Mouse (Mus musculus) heart, adult 8-10 months (tissue): ENCODE results near the gene Vangl1. TPM values are rescaled to one million over a fixed set of nuclear protein-coding genes. Genes with fewer than 3 reads are reported as not detected.
"Not testable (repeated sequence)": the region's sequence is repeated elsewhere in the genome, so short reads cannot be mapped to it uniquely, and the experiment has no call there.

Experiments used
- DNase-seq: peaks from one replicate; pipeline ENCODE4 v3.0.0; 2022; ENCODE audit warnings: low spot score
- total RNA-seq, 4 experiments: library from RNA; stranded (reverse); gene quantifications; 2 replicates each; pipeline ENCODE4 v1.2.4; 2022

Gene Vangl1
- 10 to 100 TPM; 10.3 to 14.0 (median 11.1) TPM for total RNA-seq

DNA sequence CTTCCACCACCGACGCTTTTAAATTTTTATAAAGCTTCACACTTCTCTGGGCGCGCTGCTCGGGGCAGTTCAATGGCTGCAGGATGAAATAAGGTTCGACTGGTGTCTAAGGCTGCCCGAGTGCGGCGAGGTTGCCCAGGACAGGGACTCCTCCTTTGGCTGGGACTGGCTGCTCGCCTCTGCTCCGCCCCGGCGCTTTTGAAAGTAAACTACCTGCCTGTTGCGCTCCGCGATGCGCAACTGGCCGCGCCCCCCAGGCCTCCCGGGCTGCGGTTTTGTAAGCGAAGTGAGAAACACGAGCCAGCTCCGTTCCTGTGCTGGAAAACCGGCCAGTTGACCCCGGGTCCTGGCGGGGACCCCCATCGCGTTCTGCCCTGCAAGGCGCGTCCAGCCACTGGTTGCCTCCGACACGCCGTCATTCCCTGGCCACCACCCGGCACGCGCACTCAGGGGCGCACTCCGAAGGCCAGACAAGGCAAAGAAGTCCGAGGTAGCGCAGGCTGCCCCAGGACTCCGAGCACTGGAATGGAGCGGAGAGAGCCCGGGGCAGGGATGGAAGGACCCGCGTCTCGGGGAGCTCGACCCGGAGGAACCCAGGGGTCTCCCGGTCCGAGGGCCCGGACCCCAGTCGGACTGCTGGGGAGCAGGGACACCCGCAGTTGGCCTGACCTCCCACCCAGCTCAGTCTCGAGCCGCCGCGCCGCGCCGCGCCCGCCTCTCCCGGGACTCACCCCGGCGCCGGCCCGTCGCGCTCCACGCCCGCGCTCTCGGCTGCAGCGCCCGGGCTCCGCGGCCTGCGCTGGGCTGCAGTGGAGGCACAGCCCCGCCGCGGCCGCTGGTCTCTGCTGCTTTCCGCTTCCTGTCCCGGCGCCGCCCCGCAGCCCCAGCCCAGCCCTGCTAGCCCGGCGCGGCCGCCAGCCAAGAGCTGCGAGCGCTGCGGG lies at the start of gene Vangl1:
Gene Vangl1 (minus strand): TSS at position 913 of the 941 bp plus-strand sequence.
- peak; percentile 68 for DNase-seq

DNA sequence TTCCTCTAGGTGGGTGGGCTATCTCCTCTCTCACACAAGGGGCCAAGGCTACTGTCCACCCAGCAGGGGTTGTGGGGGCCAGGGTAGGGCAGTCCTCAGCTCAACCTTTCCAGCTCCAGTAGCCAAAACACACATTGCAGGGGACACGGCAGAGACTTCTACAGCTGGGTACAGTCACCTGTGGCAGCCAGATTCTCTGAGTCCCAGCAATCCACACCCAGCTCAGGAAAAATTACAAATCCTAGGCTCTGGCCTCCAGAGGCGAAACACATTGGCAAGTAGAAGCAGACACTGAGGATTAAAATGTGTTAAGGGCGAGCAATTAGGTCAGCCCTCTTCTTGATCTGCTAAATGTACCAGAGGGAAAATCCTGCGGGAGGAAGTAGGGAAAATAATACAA lies 49.1 kb upstream of the Vangl1 start:
- no peak for DNase-seq

DNA sequence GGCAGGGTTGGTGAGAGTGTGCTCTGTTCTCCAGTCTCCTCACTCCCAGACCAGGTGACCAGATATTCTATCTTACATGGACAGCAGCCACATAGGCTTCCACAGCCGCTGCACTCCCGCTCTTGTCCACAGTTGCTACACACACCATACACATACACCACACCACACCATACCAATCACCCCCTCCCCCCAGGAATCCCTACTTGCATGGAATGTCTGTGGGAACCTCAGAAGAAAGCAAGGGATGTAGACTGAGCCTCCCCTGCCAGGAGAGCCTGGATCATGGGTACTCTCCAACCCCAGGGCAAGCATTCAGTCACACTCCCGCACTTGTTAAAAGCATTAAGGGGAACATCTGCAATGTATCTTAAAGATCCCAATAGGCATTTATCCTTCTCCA lies 48.4 kb upstream of the Vangl1 start:
- DNase-seq, result no peak

DNA sequence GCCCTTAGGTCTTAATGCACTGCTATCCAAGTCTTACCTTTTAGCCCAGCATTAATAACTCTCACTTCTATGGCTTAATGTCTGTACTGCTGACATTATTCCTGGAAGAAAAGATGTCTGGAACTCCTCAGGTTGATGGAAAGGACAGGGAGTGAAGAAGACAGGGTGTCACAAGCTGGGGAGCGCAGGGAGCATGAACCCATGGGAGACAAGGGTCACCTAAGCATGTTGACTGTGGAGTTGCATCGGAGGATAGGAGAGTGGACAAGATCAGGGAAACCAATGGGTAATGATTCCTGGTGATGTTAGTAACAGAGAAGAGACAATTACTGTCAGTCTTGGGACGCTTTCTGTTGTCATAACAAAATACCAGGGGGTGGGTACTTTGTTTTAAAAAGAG lies 46.4 kb upstream of the Vangl1 start:
- DNase-seq, result no peak

DNA sequence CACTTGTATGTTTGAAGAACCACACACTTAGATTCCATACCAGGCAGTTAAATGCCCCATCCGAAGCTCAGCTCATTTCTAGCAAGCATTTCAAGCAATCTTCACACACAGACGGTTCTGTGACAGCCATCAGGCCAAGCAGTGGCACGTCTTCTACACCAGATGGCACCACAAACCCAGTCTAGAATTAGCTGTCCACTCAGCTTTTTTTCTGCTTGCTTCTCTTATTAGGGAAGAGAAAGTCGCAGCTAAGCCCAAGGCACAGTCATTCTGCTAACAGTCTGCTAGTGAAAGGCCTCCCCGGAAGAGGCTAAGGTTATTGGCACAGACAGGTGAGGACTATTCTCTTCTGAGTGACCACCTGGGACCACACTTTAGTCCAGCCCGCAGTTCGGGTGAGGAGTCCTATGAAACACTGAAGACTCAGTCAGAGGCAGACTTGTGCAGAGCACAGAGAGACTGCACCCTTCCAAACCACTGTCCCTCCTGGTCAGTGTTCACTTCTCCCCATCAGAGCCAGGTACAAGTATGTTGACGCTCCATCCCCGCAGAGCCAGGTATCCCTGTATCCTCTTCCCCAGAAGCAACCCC lies 45.0 kb upstream of the Vangl1 start:
- DNase-seq, result peak; percentile 46

DNA sequence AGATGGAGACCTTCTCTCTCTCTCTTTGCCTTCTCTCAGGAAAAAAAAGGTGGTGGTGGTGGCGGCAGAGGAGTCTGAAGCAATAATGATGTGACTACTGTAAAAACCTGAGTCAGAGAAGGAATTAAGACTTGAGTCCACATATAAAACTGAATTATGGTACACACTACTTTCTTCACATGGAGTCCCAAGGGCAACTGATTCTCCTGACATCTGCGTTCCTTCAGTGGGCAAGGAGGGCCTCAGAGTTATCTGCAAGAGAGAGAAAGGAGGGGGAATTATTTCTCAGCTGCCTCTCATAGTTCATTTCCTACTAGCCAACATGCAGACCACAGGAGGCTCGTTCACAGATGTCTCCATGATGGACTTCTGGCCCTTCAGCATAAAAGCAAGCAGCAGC lies 40.1 kb upstream of the Vangl1 start:
- DNase-seq, result no peak

DNA sequence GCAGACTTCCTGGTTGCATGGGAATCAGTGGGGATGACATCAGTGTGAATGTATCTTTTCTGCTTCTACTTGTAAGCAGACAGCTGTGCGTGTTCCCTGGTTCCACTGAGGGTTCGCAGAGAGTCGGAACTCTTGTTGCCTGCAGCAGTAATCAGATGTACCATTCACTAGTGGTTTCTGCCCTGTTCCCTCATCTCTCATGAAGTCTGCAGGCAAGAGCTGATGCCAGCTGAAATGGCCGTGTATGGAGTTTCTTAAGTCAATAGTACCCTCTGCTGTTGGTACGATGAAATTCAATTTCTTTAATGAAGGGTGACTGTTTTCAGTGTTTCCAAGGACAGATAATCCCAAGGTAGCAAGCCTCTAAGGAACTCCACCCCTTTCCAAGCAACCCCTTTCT lies 38.4 kb upstream of the Vangl1 start:
- peak; percentile 41 for DNase-seq

DNA sequence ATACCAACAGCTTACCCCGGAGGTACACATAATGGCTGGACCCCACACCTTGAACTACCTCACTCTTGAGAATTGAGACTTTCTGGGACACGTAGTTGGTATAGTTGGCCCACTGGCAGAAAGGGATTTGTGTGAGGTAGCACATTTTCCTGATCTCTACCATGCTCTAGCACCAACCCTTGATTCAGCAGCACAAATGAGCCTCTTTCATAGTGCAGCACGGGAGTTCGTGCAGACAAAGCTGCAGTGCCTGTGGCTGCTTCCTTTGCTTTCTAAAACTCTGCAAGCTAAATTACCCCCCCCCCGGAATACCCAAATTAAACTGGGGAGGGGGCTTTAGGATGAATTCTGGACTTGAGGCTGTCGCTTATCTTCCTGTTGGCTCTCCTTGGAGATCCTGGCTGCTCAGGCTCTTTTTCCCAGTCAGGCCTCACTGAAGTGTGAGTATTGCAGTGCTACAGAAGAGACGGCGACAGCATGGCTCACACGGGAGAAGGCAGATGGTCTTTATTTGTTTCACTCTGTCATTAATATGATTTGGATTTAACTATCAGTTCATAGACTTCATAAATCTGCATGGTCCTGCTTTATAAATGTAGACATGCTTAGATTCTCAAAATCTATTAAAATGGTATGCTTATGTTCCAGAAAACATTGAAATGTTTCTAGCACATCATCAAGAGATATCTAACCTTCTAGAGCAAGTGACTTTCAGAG lies 27.1 kb upstream of the Vangl1 start:
- DNase-seq, result no peak

DNA sequence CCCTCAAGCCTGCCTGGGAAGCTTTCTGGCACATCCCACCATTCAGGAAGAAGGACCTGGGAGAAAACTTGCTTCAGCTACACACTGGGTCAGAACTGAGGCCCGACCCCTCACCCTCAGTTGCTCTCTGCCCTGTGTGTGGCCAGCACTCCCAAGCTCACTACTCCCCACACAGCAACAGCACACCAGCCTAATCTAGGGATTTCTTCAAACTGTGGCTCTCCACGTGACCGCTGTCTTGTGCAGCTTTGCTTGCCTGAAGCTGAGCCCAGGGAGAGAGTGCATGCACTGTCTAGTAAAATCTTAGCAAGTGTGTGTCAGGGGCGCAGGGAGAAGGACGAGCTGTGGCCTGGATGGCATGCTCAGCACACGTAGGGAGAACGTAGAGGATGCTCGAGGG lies 18.3 kb upstream of the Vangl1 start:
- DNase-seq, result no peak

DNA sequence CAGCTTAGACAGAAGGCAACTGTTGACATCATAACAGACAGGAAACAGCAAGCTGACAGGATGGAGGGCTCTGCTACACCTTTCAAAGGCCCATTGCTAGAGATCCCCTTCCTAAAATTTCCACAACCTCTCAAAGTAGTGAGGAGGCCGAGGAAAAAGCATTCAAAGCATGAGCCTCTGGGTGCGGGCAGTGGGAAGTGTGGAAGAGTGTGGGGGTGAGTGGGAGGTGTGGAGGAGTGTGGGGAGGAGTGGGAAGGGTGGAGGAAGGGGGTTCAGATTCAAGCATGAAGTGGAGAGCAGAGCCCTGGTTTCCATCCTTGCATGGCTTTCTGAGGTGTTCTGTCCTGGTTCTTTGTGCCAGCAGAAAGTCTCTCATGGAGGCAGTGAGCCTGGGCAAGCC lies 13.8 kb upstream of the Vangl1 start:
- no peak for DNase-seq

DNA sequence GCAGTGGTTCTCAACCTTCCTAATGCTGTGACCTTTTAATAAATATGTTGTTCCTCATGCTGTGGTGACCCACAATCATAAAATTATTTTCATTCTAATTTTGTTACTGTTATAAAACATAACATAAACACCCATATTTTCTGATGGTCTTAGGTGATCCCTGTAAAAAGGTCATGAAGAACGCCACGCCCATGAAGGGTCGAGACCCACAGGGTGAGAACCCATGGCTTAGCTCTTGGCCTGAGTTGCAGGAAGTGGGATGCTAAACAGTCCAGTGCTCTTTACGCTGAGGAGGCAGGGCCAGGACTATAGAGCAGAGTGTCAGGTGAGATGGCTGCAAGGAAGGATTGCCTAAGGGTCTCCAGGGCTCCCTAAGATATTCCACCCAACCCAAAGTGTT lies 10.2 kb upstream of the Vangl1 start:
- no peak for DNase-seq

DNA sequence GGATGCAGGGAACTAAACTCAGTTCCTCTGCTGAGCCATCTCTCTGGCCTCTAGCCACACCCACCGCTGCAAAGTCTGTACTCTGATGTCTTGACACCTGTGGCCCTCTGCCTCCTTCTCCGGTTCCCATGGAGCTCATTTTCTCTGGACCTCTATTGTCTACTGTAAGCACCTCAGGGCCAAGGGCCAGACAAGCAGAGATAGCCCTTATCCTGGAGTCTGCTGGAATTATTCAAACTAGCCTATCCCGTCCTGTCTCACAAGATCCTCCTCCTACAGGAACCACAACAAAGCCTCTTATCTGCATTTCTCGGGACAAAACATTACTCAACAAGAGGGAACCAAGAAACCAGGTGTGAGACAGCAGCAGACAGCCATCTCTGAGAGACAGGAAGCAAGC lies 9.8 kb upstream of the Vangl1 start:
- no peak for DNase-seq

DNA sequence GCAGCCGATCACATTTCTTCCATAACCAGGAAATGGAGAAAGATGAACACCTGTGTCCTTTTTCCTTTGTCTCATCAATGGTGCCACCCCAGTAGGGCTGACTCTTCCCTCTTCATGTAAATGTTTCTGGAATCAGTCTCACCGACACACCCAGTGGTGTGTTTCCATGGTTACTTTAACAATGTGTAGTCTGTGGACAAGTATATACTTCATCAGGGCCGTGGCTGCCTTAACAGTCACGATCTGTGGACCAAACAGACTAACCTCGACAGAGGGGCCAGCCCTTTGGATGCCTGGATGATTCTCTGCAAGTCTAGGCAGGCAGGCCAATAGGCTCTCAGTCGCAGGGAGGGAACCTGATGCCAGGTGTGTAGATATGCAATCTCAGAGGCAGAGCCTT lies 8.4 kb upstream of the Vangl1 start:
- no peak for DNase-seq

DNA sequence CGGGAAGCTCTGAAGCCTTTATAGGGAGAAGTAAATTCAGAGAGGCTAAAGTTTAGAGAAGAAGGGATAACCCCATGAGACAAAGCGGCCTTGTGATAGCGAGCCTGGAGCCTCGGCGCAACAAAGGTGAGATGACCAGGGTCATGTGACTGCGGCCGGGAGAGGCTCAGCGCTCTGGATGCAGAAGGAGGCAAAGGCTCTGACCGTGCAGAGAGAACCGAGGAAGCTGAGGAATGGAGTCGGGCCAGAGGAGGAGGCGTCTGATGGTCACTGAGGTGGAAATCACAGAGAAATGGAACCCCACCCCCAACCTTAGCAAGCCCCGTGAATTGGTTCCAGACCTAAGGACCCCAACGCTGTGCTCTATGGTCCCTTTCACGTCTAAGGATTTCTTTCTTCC lies 7.8 kb upstream of the Vangl1 start:
- DNase-seq, result no peak

DNA sequence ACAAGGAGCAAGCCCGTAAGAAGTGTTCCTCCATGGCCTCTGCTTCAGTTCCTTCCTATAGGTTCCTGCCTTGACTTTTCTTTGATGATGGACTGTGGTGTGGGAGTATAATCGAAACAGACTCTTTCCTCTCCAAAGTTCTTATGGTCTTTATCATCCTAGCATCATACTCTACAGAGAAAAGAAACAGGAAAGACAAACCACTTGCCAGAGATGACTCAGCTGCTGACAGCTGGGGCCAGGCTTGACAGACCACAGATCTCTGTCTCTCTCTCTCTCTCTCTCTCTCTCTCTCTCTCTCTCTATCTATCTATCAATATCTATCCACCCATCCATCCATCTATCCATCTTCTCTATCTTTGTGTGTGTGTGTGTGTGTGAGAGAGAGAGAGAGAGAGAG lies 6.8 kb upstream of the Vangl1 start:
- DNase-seq, result no peak

DNA sequence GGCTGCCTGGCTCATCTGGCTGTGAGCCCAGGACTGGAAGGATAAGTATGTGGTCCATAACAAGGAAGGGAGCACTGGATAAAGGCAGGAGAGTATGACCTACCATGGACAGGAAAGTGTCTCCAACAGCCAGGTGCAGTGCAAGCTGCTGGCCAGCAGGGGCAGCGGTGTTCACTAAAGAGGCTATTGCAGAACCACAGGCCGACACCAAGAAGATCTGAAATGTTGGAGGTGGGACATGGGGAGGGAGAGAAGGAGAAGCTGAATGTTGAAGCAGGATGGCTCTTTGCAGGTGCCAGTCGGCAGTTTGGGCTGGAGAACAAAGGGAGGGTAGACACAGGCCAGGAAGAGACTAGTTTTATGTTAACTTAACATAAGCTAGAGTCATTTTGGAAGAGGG lies 6.3 kb upstream of the Vangl1 start:
- no peak for DNase-seq

DNA sequence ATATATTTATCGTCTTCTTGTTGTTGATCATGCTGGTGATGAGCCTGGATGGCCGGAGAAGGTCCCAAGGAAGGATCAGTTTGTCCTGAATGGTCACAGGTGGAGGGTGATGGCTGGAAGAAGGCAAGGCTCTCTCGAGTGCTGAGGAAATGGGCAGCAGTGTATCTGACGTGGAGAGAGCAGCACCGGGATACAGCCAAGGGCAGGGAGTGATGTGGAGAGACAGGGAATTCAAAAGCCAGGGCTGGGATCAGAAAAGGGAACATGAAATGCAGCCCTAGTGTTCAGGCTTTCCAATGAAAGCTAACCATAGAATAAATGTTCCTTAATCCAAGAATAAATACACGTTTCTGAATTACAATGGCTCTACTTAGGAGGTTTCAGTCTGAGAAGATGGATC lies 4.4 kb upstream of the Vangl1 start:
- no peak for DNase-seq

DNA sequence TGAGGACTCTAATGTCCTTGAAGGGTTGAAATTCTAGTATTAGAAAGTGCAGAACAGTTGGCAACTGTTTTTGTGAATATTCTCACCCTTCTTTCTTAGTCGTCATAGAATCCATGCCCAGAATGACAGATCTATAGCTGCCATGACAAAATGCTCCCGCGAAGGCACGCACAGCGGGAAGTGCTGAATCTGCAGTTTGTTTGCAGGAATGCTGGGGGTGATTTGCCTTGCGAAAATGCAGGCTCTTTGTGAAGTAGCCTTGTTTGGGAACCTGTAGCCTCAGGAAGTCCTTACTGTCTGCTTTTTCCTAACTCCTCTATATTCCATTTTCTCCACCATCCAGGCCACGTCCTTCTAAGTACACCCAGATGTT lies 951 bp upstream of the Vangl1 start:
- no peak for DNase-seq

DNA sequence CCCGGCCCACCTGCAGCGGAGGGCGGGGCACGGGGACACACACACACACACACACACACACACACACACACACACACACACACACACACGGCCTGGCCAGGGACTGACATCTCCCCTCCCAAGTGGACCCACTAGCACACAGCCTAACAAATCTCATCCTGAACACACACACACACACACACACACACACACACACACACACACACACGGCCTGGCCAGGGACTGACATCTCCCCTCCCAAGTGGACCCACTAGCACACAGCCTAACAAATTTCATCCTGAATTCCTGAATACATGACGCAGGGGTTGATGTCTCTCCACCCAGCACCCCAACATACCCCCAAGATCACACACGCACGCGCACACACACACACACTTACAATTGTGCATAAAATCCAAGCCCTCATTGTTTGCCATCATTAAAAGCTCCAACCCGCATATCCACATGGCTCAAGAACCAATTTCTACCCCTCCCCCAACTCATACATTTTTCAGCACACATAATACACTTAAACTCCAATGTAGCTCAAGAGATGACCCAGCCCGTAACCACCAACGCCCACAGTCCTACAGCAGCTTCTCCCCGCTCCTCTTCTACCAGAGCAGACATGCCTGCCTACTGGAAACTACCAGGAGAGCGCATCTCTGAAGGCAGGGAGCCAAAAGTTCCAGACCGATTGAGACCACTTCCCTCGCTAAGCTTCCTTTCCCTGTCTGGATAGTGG lies 403 bp upstream of the Vangl1 start:
- not testable (repeated sequence) for DNase-seq

DNA sequence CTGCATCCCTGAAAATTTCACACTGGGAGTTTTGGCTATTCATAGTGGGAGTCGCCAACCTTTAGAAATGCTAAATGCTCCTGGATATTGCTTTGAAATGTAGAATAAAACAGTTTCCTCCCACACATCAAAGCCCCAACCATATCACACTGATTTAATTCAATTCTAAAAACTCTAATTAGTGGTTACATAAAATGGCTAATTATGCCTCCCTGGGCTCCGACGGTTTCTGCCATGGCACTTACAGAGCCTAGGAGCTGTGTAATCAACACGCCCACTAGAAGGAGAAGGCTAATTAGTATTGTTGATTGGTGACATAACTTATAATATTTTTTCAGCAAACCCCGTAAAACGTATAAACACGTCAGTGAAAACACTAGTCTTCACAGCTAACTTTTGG lies 1.4 kb downstream of the Vangl1 start:
- no peak for DNase-seq

DNA sequence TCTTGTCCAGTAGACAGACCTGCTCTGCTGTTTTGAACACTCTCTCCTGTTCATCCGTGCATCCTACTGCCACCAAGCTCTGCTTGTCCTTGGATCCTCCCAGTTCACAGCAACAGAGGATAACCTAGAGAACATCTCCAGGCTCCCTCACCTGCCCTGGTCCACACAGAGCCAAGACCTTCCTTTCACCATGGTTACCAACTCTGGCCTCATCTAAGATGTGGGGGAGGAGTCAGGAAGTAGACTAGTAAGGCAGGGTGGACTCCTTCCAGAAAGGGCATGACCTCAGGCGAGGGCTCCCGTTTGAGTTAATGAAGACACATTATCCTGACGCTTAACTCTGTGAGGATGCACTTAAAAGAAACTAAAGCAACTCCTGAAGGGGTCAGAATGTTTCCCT lies 4.5 kb downstream of the Vangl1 start:
- no peak for DNase-seq

DNA sequence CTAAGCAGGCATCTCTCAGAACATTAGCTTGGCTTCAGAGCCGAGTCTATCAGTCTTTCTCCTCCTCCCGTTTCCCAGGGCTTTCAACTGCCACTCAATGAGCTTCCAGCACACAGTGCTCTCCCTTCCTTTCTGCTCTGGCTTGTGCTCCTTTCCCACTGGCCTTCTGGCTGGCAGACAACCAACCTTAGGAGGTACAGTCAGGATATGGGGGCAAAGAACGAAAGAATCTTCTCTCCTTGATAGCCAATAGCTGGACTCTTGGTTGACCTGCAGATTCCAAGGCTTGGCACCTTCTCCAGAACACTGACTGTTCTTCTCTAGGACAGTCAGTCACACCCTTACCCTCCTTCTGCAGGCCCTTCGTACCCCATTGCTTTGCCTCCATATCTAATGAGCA lies 5.3 kb downstream of the Vangl1 start:
- DNase-seq, result no peak
